Mouse (Mus musculus) liver, embryonic 12.5 days (tissue): ENCODE measurements around the gene Olfr272. TPM values are rescaled to one million over a fixed set of nuclear protein-coding genes. Genes with fewer than 3 reads are reported as not detected.

Experiments
- ATAC-seq: fragments of 200-750 bp; cut with Nextera tagmentation; 2 replicates; pipeline ENCODE4 v1.8.0; 2017; ENCODE audit warnings: moderate number of reproducible peaks, mild to moderate bottlenecking, moderate library complexity
- H3K27ac ChIP-seq: fragments of 300-500 bp; sonication (generic); 2 replicates; pipeline ENCODE4 v1.5.1; 2016; ENCODE audit warnings: mild to moderate bottlenecking
- H3K27me3 ChIP-seq: fragments of 300-500 bp; sonication (generic); replicated peaks from 2 replicates; pipeline ENCODE4 v1.6.1; 2016; ENCODE audit warnings: mild to moderate bottlenecking, moderate library complexity
- H3K36me3 ChIP-seq: fragments of 300-500 bp; sonication (generic); 2 replicates; pipeline ENCODE4 v1.6.1; 2016; ENCODE audit warnings: mild to moderate bottlenecking, moderate library complexity
- H3K4me1 ChIP-seq: fragments of 300-500 bp; sonication (generic); 2 replicates; pipeline ENCODE4 v1.6.1; 2016
- H3K4me2 ChIP-seq: fragments of 300-500 bp; sonication (generic); 2 replicates; pipeline ENCODE4 v1.6.1; 2016; ENCODE audit warnings: mild to moderate bottlenecking, moderate library complexity
- H3K4me3 ChIP-seq: fragments of 300-500 bp; sonication (generic); 2 replicates; pipeline ENCODE4 v1.5.1; 2016; ENCODE audit warnings: mild to moderate bottlenecking, moderate library complexity
- H3K9ac ChIP-seq: fragments of 300-500 bp; sonication (generic); 2 replicates; pipeline ENCODE4 v1.6.1; 2016; ENCODE audit warnings: mild to moderate bottlenecking, moderate library complexity
- H3K9me3 ChIP-seq: fragments of 300-500 bp; sonication (generic); replicated peaks from 2 replicates; pipeline ENCODE4 v1.6.1; 2016; ENCODE audit warnings: mild to moderate bottlenecking, moderate library complexity
- WGBS: fragments of 180-500 bp; shearing (Covaris S2); methylation state at CpG from one replicate; pipeline ENCODE4 v1.1.7; 2016; ENCODE audit not compliant: insufficient replicate concordance; 5-methylcytosine and 5-hydroxymethylcytosine counted together
- polyA plus RNA-seq: library from polyadenylated mRNA; unstranded; fragments of >200 nt; fragmentation: Nextera tagmentation; extraction: Ambion mirVana; gene quantifications from 2 replicates; pipeline ENCODE4 v1.2.1, GENCODE M21; 2016

Olfr272 gene
- not detected in 2 replicates for polyA plus RNA-seq

- H3K4me1 ChIP-seq = no peaks in the 10 kb centered on the region
- H3K9ac ChIP-seq = no peak within 1 kb of the TSS
- H3K9me3 ChIP-seq = no peaks in the 10 kb centered on the region
- H3K27ac ChIP-seq = no peak within 1 kb of the TSS
- 74% methylated on average over 2 of the region's 2 CpGs for WGBS
- no peaks in the 10 kb centered on the region for H3K27me3 ChIP-seq
- ATAC-seq = no peak
- H3K4me3 ChIP-seq = no peak within 1 kb of the TSS
- no peaks in the 10 kb centered on the region for H3K36me3 ChIP-seq
- no peak within 1 kb of the TSS for H3K4me2 ChIP-seq
Measured at GRCm38 (mm10) chr4:52919078-52919477, at the start of gene Olfr272. Gene Olfr272 (minus strand): TSS chr4:52919178.

DNA sequence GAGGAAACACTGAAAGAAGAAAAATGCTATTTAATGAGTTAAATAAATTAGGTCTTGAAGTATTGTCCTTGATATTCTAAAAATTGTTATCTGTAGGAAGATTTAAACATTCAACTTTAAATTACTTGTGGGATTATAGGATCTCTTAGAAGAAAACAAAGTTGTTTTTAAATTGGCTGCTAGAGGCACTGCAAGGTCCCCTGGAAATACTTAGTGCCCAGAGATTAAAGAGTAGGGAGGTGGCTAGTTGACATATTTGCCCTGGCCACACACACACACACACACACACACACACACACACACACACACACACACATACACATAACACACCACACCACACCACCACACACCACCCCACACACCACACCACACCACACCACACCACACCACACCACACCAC is 45.3 kb upstream of the Olfr272 start, which contains the start of gene Olfr270:
Gene Olfr270 (plus strand): TSS at position 301 of the 400 bp plus-strand sequence.
- no peak within 1 kb of the TSS for H3K9ac ChIP-seq
- H3K9me3 ChIP-seq = no peaks in the 10 kb centered on the region
- H3K27ac ChIP-seq = no peak within 1 kb of the TSS
- H3K4me3 ChIP-seq = no peak within 1 kb of the TSS
- no peaks in the 10 kb centered on the region for H3K27me3 ChIP-seq
- ATAC-seq = no peak
- H3K36me3 ChIP-seq = no peaks in the 10 kb centered on the region
- no peaks in the 10 kb centered on the region for H3K4me1 ChIP-seq
- no peak within 1 kb of the TSS for H3K4me2 ChIP-seq

- 37% methylated on average over 4 of the region's 4 CpGs for WGBS
- no peaks in the 10 kb centered on the region for H3K36me3 ChIP-seq
- H3K27ac ChIP-seq = no peak overlapping the region
- H3K9me3 ChIP-seq = no peaks in the 10 kb centered on the region
- H3K4me2 ChIP-seq = no peak overlapping the region
- no peak for ATAC-seq
- H3K4me1 ChIP-seq = no peaks in the 10 kb centered on the region
- no peaks in the 10 kb centered on the region for H3K27me3 ChIP-seq
- H3K4me3 ChIP-seq = no peak overlapping the region
- no peak overlapping the region for H3K9ac ChIP-seq
Measured at GRCm38 (mm10) chr4:52958693-52959092, 39.7 kb upstream of the Olfr272 start.

DNA sequence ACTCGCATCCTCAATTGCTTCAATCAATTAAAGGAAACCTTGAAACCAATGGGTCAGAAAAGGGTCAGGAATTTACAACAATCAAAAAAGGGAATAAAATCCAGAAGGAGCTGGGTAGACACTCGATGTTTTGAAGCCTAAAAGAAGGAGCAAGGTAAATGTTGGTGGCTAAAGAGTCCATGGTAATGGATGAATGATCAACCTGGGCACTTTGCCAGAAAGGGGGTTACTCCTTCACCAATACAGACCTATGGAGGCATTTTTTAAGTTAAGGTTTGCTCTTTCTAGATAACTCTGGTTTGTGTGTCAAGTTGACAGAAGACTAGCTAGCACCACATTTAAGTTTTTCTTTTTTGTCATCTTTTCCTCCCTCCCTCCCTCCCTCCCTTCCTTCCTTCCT is 30.0 kb upstream of the Olfr272 start:
- Histone ChIP-seq H3K9ac (no peak overlapping the region), H3K27me3 (no peaks in the 10 kb centered on the region), H3K4me3 (no peak overlapping the region), H3K27ac (no peak overlapping the region), H3K4me1 (no peaks in the 10 kb centered on the region), H3K9me3 (no peaks in the 10 kb centered on the region), H3K36me3 (no peaks in the 10 kb centered on the region), H3K4me2 (no peak overlapping the region)
- WGBS = 60% methylated on average over 2 of the region's 2 CpGs
- ATAC-seq = no peak

- no peak for ATAC-seq
- no peaks in the 10 kb centered on the region for H3K36me3 ChIP-seq
- no peaks in the 10 kb centered on the region for H3K27me3 ChIP-seq
- H3K9me3 ChIP-seq = no peaks in the 10 kb centered on the region
- H3K4me3 ChIP-seq = no peak overlapping the region
- no peak overlapping the region for H3K9ac ChIP-seq
- no peaks in the 10 kb centered on the region for H3K4me1 ChIP-seq
- H3K27ac ChIP-seq = no peak overlapping the region
- H3K4me2 ChIP-seq = no peak overlapping the region
Measured at GRCm38 (mm10) chr4:52946665-52947064, 27.7 kb upstream of the Olfr272 start.

DNA sequence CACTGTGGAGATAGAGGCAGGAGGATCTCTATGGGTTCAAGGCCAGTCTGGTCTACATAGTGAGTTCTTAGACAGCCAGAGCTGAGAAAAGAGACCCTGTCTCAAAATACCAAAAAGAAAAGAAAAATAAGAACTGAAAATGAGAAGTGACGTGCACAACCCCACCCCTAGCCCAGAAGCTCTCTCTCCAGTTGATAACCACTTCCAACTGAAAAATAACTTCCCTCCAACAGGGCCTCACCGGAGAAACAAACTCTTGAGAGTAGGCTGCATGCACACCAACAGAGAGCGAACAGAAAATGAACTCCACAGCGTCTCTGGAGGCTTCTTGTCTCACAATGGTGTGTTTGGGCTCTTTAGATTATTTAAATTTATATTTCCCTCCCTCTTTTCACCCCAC is 11.5 kb upstream of the Olfr272 start:
- Histone ChIP-seq H3K9me3 (no peaks in the 10 kb centered on the region), H3K4me3 (no peak overlapping the region), H3K4me2 (no peak overlapping the region), H3K27me3 (no peaks in the 10 kb centered on the region), H3K9ac (no peak overlapping the region), H3K27ac (no peak overlapping the region), H3K36me3 (no peaks in the 10 kb centered on the region), H3K4me1 (no peaks in the 10 kb centered on the region)
- no peak for ATAC-seq
- WGBS = 60% methylated on average over 4 of the region's 4 CpGs

- H3K9ac ChIP-seq = no peak overlapping the region
- 64% methylated on average over 2 of the region's 2 CpGs for WGBS
- H3K9me3 ChIP-seq = no peaks in the 10 kb centered on the region
- no peaks in the 10 kb centered on the region for H3K36me3 ChIP-seq
- no peak overlapping the region for H3K4me3 ChIP-seq
- no peak overlapping the region for H3K27ac ChIP-seq
- H3K27me3 ChIP-seq = no peaks in the 10 kb centered on the region
- no peak overlapping the region for H3K4me2 ChIP-seq
- ATAC-seq = no peak
- no peaks in the 10 kb centered on the region for H3K4me1 ChIP-seq
Measured at GRCm38 (mm10) chr4:52917311-52917688, 1.7 kb downstream of the Olfr272 start.

GRCm38 (mm10) chr4:52916659-52917310 is 2.2 kb downstream of the Olfr272 start:
- no peak for ATAC-seq
- Histone ChIP-seq H3K9me3 (no peaks in the 10 kb centered on the region), H3K27me3 (no peaks in the 10 kb centered on the region), H3K9ac (no peak overlapping the region), H3K4me2 (no peak overlapping the region), H3K36me3 (no peaks in the 10 kb centered on the region), H3K4me3 (no peak overlapping the region), H3K27ac (no peak overlapping the region), H3K4me1 (no peaks in the 10 kb centered on the region)
- 40% methylated on average over 6 of the region's 6 CpGs for WGBS

- Histone ChIP-seq H3K36me3 (no peaks in the 10 kb centered on the region), H3K9ac (no peak overlapping the region), H3K4me1 (no peaks in the 10 kb centered on the region), H3K4me3 (no peak overlapping the region), H3K27me3 (no peaks in the 10 kb centered on the region), H3K4me2 (no peak overlapping the region), H3K27ac (no peak overlapping the region), H3K9me3 (no peaks in the 10 kb centered on the region)
- no peak for ATAC-seq
- WGBS = 33% methylated on average over 3 of the region's 3 CpGs
Measured at GRCm38 (mm10) chr4:52912409-52912808, 6.6 kb downstream of the Olfr272 start.

GRCm38 (mm10) chr4:52909542-52909941 is 9.4 kb downstream of the Olfr272 start:
- Histone ChIP-seq H3K4me2 (no peak overlapping the region), H3K27ac (no peak overlapping the region), H3K4me3 (no peak overlapping the region), H3K9me3 (no peaks in the 10 kb centered on the region), H3K4me1 (no peaks in the 10 kb centered on the region), H3K36me3 (no peaks in the 10 kb centered on the region), H3K27me3 (no peaks in the 10 kb centered on the region), H3K9ac (no peak overlapping the region)
- no peak for ATAC-seq
- WGBS = 37% methylated on average over 3 of the region's 3 CpGs

- no peaks in the 10 kb centered on the region for H3K9me3 ChIP-seq
- no peaks in the 10 kb centered on the region for H3K36me3 ChIP-seq
- 78% methylated on average over 9 of the region's 9 CpGs for WGBS
- no peak overlapping the region for H3K27ac ChIP-seq
- no peaks in the 10 kb centered on the region for H3K4me1 ChIP-seq
- no peak overlapping the region for H3K9ac ChIP-seq
- no peak overlapping the region for H3K4me2 ChIP-seq
- no peak for ATAC-seq
- no peaks in the 10 kb centered on the region for H3K27me3 ChIP-seq
- no peak overlapping the region for H3K4me3 ChIP-seq
Measured at GRCm38 (mm10) chr4:52864156-52864555, 54.8 kb downstream of the Olfr272 start.
